Mouse (Mus musculus): Measurements from ENCODE around the gene A630076J17Rik. TPM values are rescaled to one million over a fixed set of nuclear protein-coding genes. Genes with fewer than 3 reads are reported as not detected.

Gene A630076J17Rik
- polyA plus RNA-seq (2012; rRNA removed; ENCODE audit: low replicate concordance) = 0.16 TPM in 1 of 2 replicates, not detected in the other

GRCm38 (mm10) chr3:107230527-107230926 lies at the start of gene A630076J17Rik:
A630076J17Rik (plus strand) TSS chr3:107230614.

GRCm38 (mm10) chr3:107182756-107183155 lies 47.7 kb upstream of the A630076J17Rik start, which contains the start of gene Kcna10:
Kcna10 (plus strand) TSS chr3:107183056.

GRCm38 (mm10) chr3:107221608-107222007 lies 8.8 kb upstream of the A630076J17Rik start, which contains the start of gene Cym:
Cym (minus strand) TSS chr3:107221732.

GRCm38 (mm10) chr3:107239607-107240006 lies 9.2 kb downstream of the A630076J17Rik start, which contains the start of gene Prok1:
Prok1 (minus strand) TSS chr3:107239707.

GRCm38 (mm10) chr3:107278479-107279269 lies 48.3 kb downstream of the A630076J17Rik start, which contains the start of gene Lamtor5:
Lamtor5 (plus strand) TSS chr3:107278858.

Other genes with a start within 250 kb of the A630076J17Rik start
- 0.59 and 1.6 TPM in 2 replicates for gene Kcna3, start 194.4 kb upstream of the A630076J17Rik start, polyA plus RNA-seq (2012; rRNA removed; ENCODE audit: low replicate concordance)
- gene Kcna2, start 129.5 kb upstream of the A630076J17Rik start, polyA plus RNA-seq (2012; rRNA removed; ENCODE audit: low replicate concordance) = 0.62 and 1.8 TPM in 2 replicates
- gene Kcna10, start 47.6 kb upstream of the A630076J17Rik start, polyA plus RNA-seq (2012; rRNA removed; ENCODE audit: low replicate concordance) = not detected in 2 replicates
- 0.44 and 0.73 TPM in 2 replicates for gene Cym, start 8.9 kb upstream of the A630076J17Rik start, polyA plus RNA-seq (2012; rRNA removed; ENCODE audit: low replicate concordance)
- 0.07 and 0.15 TPM in 2 replicates for gene Prok1, start 9.1 kb downstream of the A630076J17Rik start, polyA plus RNA-seq (2012; rRNA removed; ENCODE audit: low replicate concordance)
- 132 and 135 TPM in 2 replicates for gene Lamtor5, start 48.2 kb downstream of the A630076J17Rik start, polyA plus RNA-seq (2012; rRNA removed; ENCODE audit: low replicate concordance)
- gene Slc16a4, start 60.6 kb downstream of the A630076J17Rik start, polyA plus RNA-seq (2012; rRNA removed; ENCODE audit: low replicate concordance) = 0.73 and 1.9 TPM in 2 replicates
- 4.1 and 10.6 TPM in 2 replicates for gene Rbm15, start 103.1 kb downstream of the A630076J17Rik start, polyA plus RNA-seq (2012; rRNA removed; ENCODE audit: low replicate concordance)
- 0.59 and 0.60 TPM in 2 replicates for gene Kcnc4, start 228.9 kb downstream of the A630076J17Rik start, polyA plus RNA-seq (2012; rRNA removed; ENCODE audit: low replicate concordance)

Data from subcutaneous adipose tissue, adult 2 months (tissue).